ENCODE assay signal across 9 mouse cellular contexts in genomic region chr11:51817756-51818155, GRCm38 (mm10). TPM values are rescaled to one million over a fixed set of nuclear protein-coding genes. Genes with fewer than 3 reads are reported as not detected.
DNase-seq lines count a peak whose midpoint lies in the region; ATAC-seq and TF ChIP-seq lines count a peak whose summit lies in the region.
"Had no signal": no experiment of that assay in that cellular context is flagged by ENCODE, and none has a peak within 500 bp of the region (broad histone marks: within the 10 kb centered on the region; RNA-seq: fewer than 3 reads in every experiment).

No protein-coding gene starts in this region.

- WGBS in lung, embryonic 16.5 days: 34% methylated on average over 6 of the region's 6 CpGs

- H3K4me2 ChIP-seq in lung, embryonic 16.5 days (ENCODE audit: low read depth, low read length): no peak overlapping the region
- H3K4me2 ChIP-seq: lung, embryonic 15.5 days had no signal

- H3K27ac ChIP-seq in layer of hippocampus, adult 2 months: no peak overlapping the region
- H3K27ac ChIP-seq in lung, embryonic 16.5 days (ENCODE audit: low read length): no peak overlapping the region
- H3K27ac ChIP-seq: lung, embryonic 15.5 days had no signal

- H3K9ac ChIP-seq in lung, embryonic 16.5 days (ENCODE audit: low read length): no peak overlapping the region
- H3K9ac ChIP-seq: lung, embryonic 15.5 days had no signal

- H3K4me1 ChIP-seq in E14TG2a.4 (replicated peaks; ENCODE audit: low read depth, low read length): peaks cover 63% of the 10 kb centered on the region
- H3K4me1 ChIP-seq in lung, embryonic 16.5 days (replicated peaks; ENCODE audit: control insufficient read depth, insufficient read depth, low read length): no peaks in the 10 kb centered on the region
- H3K4me1 ChIP-seq: lung, embryonic 15.5 days had no signal

- peaks cover 85% of the 10 kb centered on the region for H3K36me3 ChIP-seq in E14TG2a.4 (ENCODE audit: insufficient read depth, low read length)
- H3K36me3 ChIP-seq in lung, embryonic 16.5 days (ENCODE audit: control insufficient read depth, insufficient read depth, low read length): peaks cover 22% of the 10 kb centered on the region

- no peak overlapping the region for H3K4me3 ChIP-seq in E14TG2a.4 (replicated peaks; ENCODE audit: low read length)
- H3K4me3 ChIP-seq in layer of hippocampus, adult 2 months: no peak overlapping the region
- H3K4me3 ChIP-seq in lung, embryonic 16.5 days (ENCODE audit: low read length): no peak overlapping the region
- H3K4me3 ChIP-seq: lung, embryonic 15.5 days had no signal

- peak; percentile 32; the same call in 1 of the 2 replicates for ATAC-seq in lung, embryonic 16.5 days (ENCODE audit: low read depth)

- H3K9me3 ChIP-seq in E14TG2a.4 (ENCODE audit: low read length): no peaks in the 10 kb centered on the region
- H3K9me3 ChIP-seq in lung, embryonic 16.5 days (ENCODE audit: control insufficient read depth, low read length): no peaks in the 10 kb centered on the region
- H3K9me3 ChIP-seq: lung, embryonic 15.5 days had no signal

- H3K27me3 ChIP-seq in E14TG2a.4 (ENCODE audit: insufficient read depth, low read length): no peaks in the 10 kb centered on the region
- H3K27me3 ChIP-seq in lung, embryonic 16.5 days (ENCODE audit: control insufficient read depth, insufficient read depth, low read depth, low read length): no peaks in the 10 kb centered on the region
- H3K27me3 ChIP-seq: lung, embryonic 15.5 days had no signal

- peak; percentile 86 to 91 for DNase-seq in adrenal gland, adult 18-20 months (ENCODE audit: low spot score in 2 of 2)
- DNase-seq in embryo, embryonic 10 days (ENCODE audit: low spot score): peak; percentile 88
- peak; percentile 61 to 77 for DNase-seq in heart, adult 9 months (ENCODE audit: low spot score in 2 of 2)
- DNase-seq in layer of hippocampus, adult 2 months (ENCODE audit: low spot score in 2 of 2): peak; percentile 75 to 91
- peak; percentile 87 to 90 for DNase-seq in right cerebral cortex, adult 2 months (ENCODE audit: low spot score in 2 of 2)
- peak; percentile 76 for DNase-seq in urinary bladder, adult 2 months (ENCODE audit: low spot score)

- peak; percentile 93 for TF ChIP-seq CTCF in E14TG2a.4 (conservative IDR thresholded peaks at IDR 0.05; ENCODE audit: low read length)
- peak; percentile 99 for TF ChIP-seq CTCF in layer of hippocampus, adult 2 months (conservative IDR thresholded peaks at IDR 0.05)

RNA-seq across cellular contexts. Expression of gene Jade2, which starts 39.7 kb away (rescaled TPM):
- 10 to 100 TPM; 19.2 to 19.7 TPM for total RNA-seq in adrenal gland, adult 18-20 months (2021)
- 10 to 100 TPM; 39.2 to 42.1 TPM for total RNA-seq in layer of hippocampus, adult 2 months (2021)
- polyA plus RNA-seq in lung, embryonic 16.5 days (2015; fragmentation: Nextera tagmentation; extraction: Ambion mirVana): 2.8 and 2.9 TPM in 2 replicates
- polyA plus RNA-seq in urinary bladder, adult 2 months (2012; rRNA removed): 10.6 and 16.1 TPM in 2 replicates

RNA-seq across cellular contexts. Expression of gene Sar1b, which starts 54.3 kb away (rescaled TPM):
- total RNA-seq in adrenal gland, adult 18-20 months (2021): 100 to 1,000 TPM; 109 to 110 TPM
- total RNA-seq in layer of hippocampus, adult 2 months (2021): 10 to 100 TPM; 71.7 to 72.0 TPM
- 110 TPM in 2 replicates for polyA plus RNA-seq in lung, embryonic 16.5 days (2015; fragmentation: Nextera tagmentation; extraction: Ambion mirVana)
- 98.5 and 124 TPM in 2 replicates for polyA plus RNA-seq in urinary bladder, adult 2 months (2012; rRNA removed)

RNA-seq across cellular contexts. Expression of gene Sec24a, which starts 54.3 kb away (rescaled TPM):
- total RNA-seq in adrenal gland, adult 18-20 months (2021): 10 to 100 TPM; 33.2 to 47.2 TPM
- 10 to 100 TPM; 17.6 to 21.6 TPM for total RNA-seq in layer of hippocampus, adult 2 months (2021)
- 12.4 and 13.1 TPM in 2 replicates for polyA plus RNA-seq in lung, embryonic 16.5 days (2015; fragmentation: Nextera tagmentation; extraction: Ambion mirVana)
- polyA plus RNA-seq in urinary bladder, adult 2 months (2012; rRNA removed): 8.5 and 10.6 TPM in 2 replicates
